In the genomic region with DNA sequence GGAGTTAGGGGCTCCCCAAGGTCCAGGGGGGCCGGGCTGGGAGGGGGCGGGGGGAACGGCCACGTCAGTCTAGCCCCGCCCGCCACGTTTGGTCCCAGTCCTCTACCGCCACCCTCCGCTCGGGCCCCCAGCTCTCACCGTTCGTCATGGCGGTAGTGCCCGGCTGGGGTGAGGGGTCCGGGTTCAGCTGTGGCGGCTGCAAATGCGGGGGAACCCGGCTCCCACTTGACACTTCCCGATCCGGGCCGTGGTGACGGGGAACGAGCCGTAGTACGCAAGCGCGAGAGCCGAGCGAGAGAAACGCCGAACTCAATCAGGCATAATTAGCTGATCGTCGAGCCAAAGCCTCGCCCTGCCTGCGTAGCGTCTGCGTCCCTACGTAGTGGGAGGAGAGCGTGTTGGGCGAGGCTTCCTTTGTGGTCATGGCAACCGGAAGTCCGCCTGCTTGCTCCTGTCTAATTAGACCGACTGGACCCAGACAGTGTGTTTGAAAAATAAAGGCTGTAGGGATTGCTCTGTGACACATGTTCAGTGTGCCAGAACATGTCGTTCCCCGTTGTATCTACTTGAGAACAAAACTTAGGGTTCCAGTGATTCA, we compare ENCODE assay signal across 8 mouse cellular contexts. TPM values are rescaled to one million over a fixed set of nuclear protein-coding genes. Genes with fewer than 3 reads are reported as not detected.
DNase-seq lines count a peak whose midpoint lies in the region; ATAC-seq and TF ChIP-seq lines count a peak whose summit lies in the region.

Tmem167b (minus strand) TSS at position 334 of the 598 bp plus-strand sequence.

- WGBS in kidney, embryonic 14.5 days, result under 1% methylated on average over 44 of the region's 45 CpGs
- WGBS in limb, embryonic 15.5 days, result under 1% methylated on average over 45 of the region's 45 CpGs

- peak within 1 kb of the TSS; percentile 83 for H3K4me2 ChIP-seq in kidney, embryonic 14.5 days (replicated peaks; ENCODE audit: low read depth, low read length)
- H3K4me2 ChIP-seq in limb, embryonic 15.5 days, result peak within 1 kb of the TSS; percentile 73

- no peaks in the 10 kb centered on the region for H3K9me3 ChIP-seq in kidney, embryonic 14.5 days (ENCODE audit: control insufficient read depth, low read length)
- H3K9me3 ChIP-seq in limb, embryonic 15.5 days, result no peaks in the 10 kb centered on the region

- TF ChIP-seq CTCF in bone marrow macrophage, adult 2 months (IDR thresholded peaks at IDR 0.05; ENCODE audit: low read depth, low read length), result no peak
- TF ChIP-seq CTCF in embryonic fibroblast, embryonic 13.5 days (IDR thresholded peaks at IDR 0.05; ENCODE audit: borderline replicate concordance, insufficient read depth, low read length), result no peak

- H3K4me1 ChIP-seq in bone marrow macrophage, adult 2 months (ENCODE audit: control insufficient read depth, insufficient read depth, low read length), result peaks cover 5% of the 10 kb centered on the region
- no peaks in the 10 kb centered on the region for H3K4me1 ChIP-seq in embryonic fibroblast, embryonic 13.5 days (ENCODE audit: control insufficient read depth, insufficient read depth, low read length)
- peaks cover 5% of the 10 kb centered on the region for H3K4me1 ChIP-seq in kidney, embryonic 14.5 days (ENCODE audit: control insufficient read depth, insufficient read depth, low read length)
- H3K4me1 ChIP-seq in limb, embryonic 15.5 days, result peaks cover 13% of the 10 kb centered on the region

- no peaks in the 10 kb centered on the region for H3K27me3 ChIP-seq in kidney, embryonic 14.5 days (ENCODE audit: control insufficient read depth, insufficient read depth, low read length)
- H3K27me3 ChIP-seq in limb, embryonic 15.5 days, result no peaks in the 10 kb centered on the region

- H3K36me3 ChIP-seq in kidney, embryonic 14.5 days (ENCODE audit: control insufficient read depth, insufficient read depth, low read length), result peaks cover 30% of the 10 kb centered on the region
- peaks cover 30% of the 10 kb centered on the region for H3K36me3 ChIP-seq in limb, embryonic 15.5 days

- H3K27ac ChIP-seq in bone marrow macrophage, adult 2 months (ENCODE audit: insufficient read depth, low read depth, low read length), result peak within 1 kb of the TSS; percentile 86
- H3K27ac ChIP-seq in embryonic fibroblast, embryonic 13.5 days (ENCODE audit: insufficient read depth, low read length), result peak within 1 kb of the TSS; percentile 93
- peak within 1 kb of the TSS; percentile 93 for H3K27ac ChIP-seq in kidney, embryonic 14.5 days (ENCODE audit: low read depth, low read length)
- H3K27ac ChIP-seq in limb, embryonic 15.5 days, result peak within 1 kb of the TSS; percentile 96

- peak within 1 kb of the TSS; percentile 77 for H3K4me3 ChIP-seq in bone marrow macrophage, adult 2 months (ENCODE audit: insufficient read depth, low read length)
- H3K4me3 ChIP-seq in embryonic fibroblast, embryonic 13.5 days (ENCODE audit: insufficient read depth, low read length), result peak within 1 kb of the TSS; percentile 95
- peak within 1 kb of the TSS; percentile 89 for H3K4me3 ChIP-seq in kidney, embryonic 14.5 days (ENCODE audit: low read length)
- peak within 1 kb of the TSS; percentile 83 for H3K4me3 ChIP-seq in limb, embryonic 15.5 days

- no peak for TF ChIP-seq POLR2A in bone marrow macrophage, adult 2 months (IDR thresholded peaks at IDR 0.05; ENCODE audit: borderline replicate concordance, low read depth, low read length)
- TF ChIP-seq POLR2A in embryonic fibroblast, embryonic 13.5 days (IDR thresholded peaks at IDR 0.05; ENCODE audit: low read depth, low read length), result peak; percentile 47

- peak within 1 kb of the TSS; percentile 83 for H3K9ac ChIP-seq in kidney, embryonic 14.5 days (ENCODE audit: low read depth, low read length)
- H3K9ac ChIP-seq in limb, embryonic 15.5 days, result peak within 1 kb of the TSS; percentile 60

- DNase-seq in A20 (ENCODE audit: low read depth, low spot score), result peak; percentile 99
- peak; percentile 98 to 99 for DNase-seq in heart, adult 9 months (ENCODE audit: low spot score in 2 of 2)
- peak; percentile 96 to 97 for DNase-seq in monocyte, adult 2 months (ENCODE audit: low read depth in 1 of 2, low spot score in 2 of 2)
- peak; percentile 98 for DNase-seq in spleen, postnatal 36 days (ENCODE audit: low spot score in 2 of 2)

- ATAC-seq in kidney, embryonic 14.5 days (ENCODE audit: low FRiP score, low TSS enrichment), result peak; percentile 98
- peak; percentile 95 for ATAC-seq in limb, embryonic 15.5 days (ENCODE audit: insufficient number of reproducible peaks, low FRiP score, low TSS enrichment, low read depth)

RNA-seq across cellular contexts. Expression of gene Tmem167b, which starts in this region (rescaled TPM):
- polyA plus RNA-seq in bone marrow macrophage, adult 2 months (2012; ENCODE audit: insufficient read depth, insufficient read length, missing spikeins), result 31.7 and 36.5 TPM in 2 replicates
- polyA plus RNA-seq in embryonic fibroblast, embryonic 13.5 days (2011; ENCODE audit: insufficient read length, low read depth, missing spikeins), result 63.4 and 72.1 TPM in 2 replicates
- 20.4 and 32.7 TPM in 2 replicates for polyA plus RNA-seq in kidney, embryonic 14.5 days (2014; fragmentation: Nextera tagmentation; extraction: Ambion mirVana)
- 52.2 and 53.4 TPM in 2 replicates for polyA plus RNA-seq in limb, embryonic 15.5 days (2015; fragmentation: Nextera tagmentation; extraction: Ambion mirVana)

Comparison
In these comparisons a context has a peak if more than half of its experiments do, and no peak if none do; other contexts are left out.
1. Peak in every context shown above with its lines: DNase-seq, ATAC-seq, H3K4me3 ChIP-seq and H3K27ac ChIP-seq.